In the genomic region with DNA sequence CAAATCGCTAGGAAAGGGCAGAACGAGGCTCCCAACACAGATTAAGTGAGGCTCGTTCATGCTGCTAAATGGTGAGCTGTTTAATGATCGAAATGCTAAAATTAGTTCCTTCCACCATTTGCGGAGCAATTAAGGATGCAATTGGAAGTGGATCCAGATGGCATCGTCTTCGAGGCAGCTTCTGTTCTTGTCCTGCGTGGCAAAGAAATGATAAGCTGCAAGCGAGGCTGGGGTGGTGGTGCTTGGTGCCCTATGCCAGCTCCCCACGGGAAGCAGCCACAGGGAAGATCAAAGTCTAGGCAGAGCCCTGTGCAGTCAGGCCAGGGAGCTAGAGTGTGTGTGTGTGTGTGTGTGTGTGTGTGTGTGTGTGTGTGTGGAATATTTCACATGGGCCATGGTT, we compare ENCODE assay signal across 15 mouse cellular contexts. TPM values are rescaled to one million over a fixed set of nuclear protein-coding genes. Genes with fewer than 3 reads are reported as not detected.
DNase-seq lines count a peak whose midpoint lies in the region; ATAC-seq lines count a peak whose summit lies in the region.
"Had no signal": no experiment of that assay in that cellular context is flagged by ENCODE, and none has a peak within 500 bp of the region (broad histone marks: within the 10 kb centered on the region; RNA-seq: fewer than 3 reads in every experiment).

No protein-coding gene starts in this region.

- DNase-seq in forebrain, embryonic 10.5 days (ENCODE audit: extremely low spot score, low spot score), result no peak
- peak; percentile 14 for DNase-seq in midbrain, embryonic 11.5 days (ENCODE audit: low spot score, missing footprints)
- peak; percentile 30 for DNase-seq in layer of hippocampus, adult 11-12 months (ENCODE audit: low spot score)
- peak; percentile 25 to 27 for DNase-seq in left cerebral cortex, postnatal 25 days (ENCODE audit: low spot score in 2 of 2)
- DNase-seq: adrenal gland, postnatal 14 days; gastrocnemius, postnatal 14 days; heart, postnatal 14 days had no signal

- H3K4me1 ChIP-seq in forebrain, embryonic 13.5 days, result 0 out of 2 replicates have a peak, but pooled peaks cover 7% of the 10 kb centered on the region
- no peaks in the 10 kb centered on the region for H3K4me1 ChIP-seq in forebrain, embryonic 10.5 days
- no peaks in the 10 kb centered on the region for H3K4me1 ChIP-seq in midbrain, embryonic 11.5 days (ENCODE audit: control insufficient read depth, insufficient read depth, low read length)
- H3K4me1 ChIP-seq in midbrain, embryonic 15.5 days, result no peaks in the 10 kb centered on the region
- no peaks in the 10 kb centered on the region for H3K4me1 ChIP-seq in intestine, embryonic 16.5 days (ENCODE audit: control insufficient read depth, insufficient read depth, low read length)
- H3K4me1 ChIP-seq: heart, embryonic 10.5 days; intestine, embryonic 15.5 days; midbrain, embryonic 12.5 days had no signal

- H3K9ac ChIP-seq in forebrain, embryonic 13.5 days, result no peak overlapping the region
- H3K9ac ChIP-seq in midbrain, embryonic 11.5 days (ENCODE audit: low read length), result no peak overlapping the region
- no peak overlapping the region for H3K9ac ChIP-seq in midbrain, embryonic 15.5 days
- no peak overlapping the region for H3K9ac ChIP-seq in intestine, embryonic 16.5 days (ENCODE audit: low read depth, low read length)
- H3K9ac ChIP-seq: embryonic facial prominence, embryonic 12.5 days; intestine, embryonic 15.5 days; midbrain, embryonic 12.5 days had no signal

- H3K36me3 ChIP-seq in forebrain, embryonic 13.5 days (ENCODE audit: poor library complexity, severe bottlenecking), result no peaks in the 10 kb centered on the region
- no peaks in the 10 kb centered on the region for H3K36me3 ChIP-seq in forebrain, embryonic 10.5 days (replicated peaks)
- no peaks in the 10 kb centered on the region for H3K36me3 ChIP-seq in midbrain, embryonic 11.5 days (ENCODE audit: control insufficient read depth, insufficient read depth, low read length)
- H3K36me3 ChIP-seq in midbrain, embryonic 15.5 days (replicated peaks), result no peaks in the 10 kb centered on the region
- no peaks in the 10 kb centered on the region for H3K36me3 ChIP-seq in intestine, embryonic 16.5 days (ENCODE audit: control insufficient read depth, insufficient read depth, low read length)
- H3K36me3 ChIP-seq: embryonic facial prominence, embryonic 12.5 days; heart, embryonic 10.5 days; intestine, embryonic 15.5 days; midbrain, embryonic 12.5 days had no signal

- H3K27ac ChIP-seq in forebrain, embryonic 13.5 days, result no peak overlapping the region
- H3K27ac ChIP-seq in forebrain, embryonic 10.5 days, result no peak overlapping the region
- H3K27ac ChIP-seq in midbrain, embryonic 11.5 days (ENCODE audit: low read depth, low read length), result no peak overlapping the region
- H3K27ac ChIP-seq in midbrain, embryonic 15.5 days, result no peak overlapping the region
- no peak overlapping the region for H3K27ac ChIP-seq in intestine, embryonic 16.5 days (ENCODE audit: low read length)
- H3K27ac ChIP-seq: embryonic facial prominence, embryonic 12.5 days; heart, embryonic 10.5 days; intestine, embryonic 15.5 days; midbrain, embryonic 12.5 days had no signal

- peak; percentile 67; the same call in 1 of the 2 replicates for ATAC-seq in forebrain, embryonic 13.5 days
- ATAC-seq in midbrain, embryonic 11.5 days (ENCODE audit: low FRiP score), result no peak
- ATAC-seq in midbrain, embryonic 15.5 days (replicated peaks), result no peak
- ATAC-seq in intestine, embryonic 16.5 days, result no peak
- no peak for ATAC-seq in erythroid progenitor cell, adult 5-6 weeks (replicated peaks; ENCODE audit: low FRiP score, poor library complexity, severe bottlenecking)
- ATAC-seq: intestine, embryonic 15.5 days had no signal

- intact Hi-C loops in left cerebral cortex, postnatal 25 days (cut with DNase I), result loop anchor here (5.0 kb wide), 1 partner anchor 130 kb away; no protein-coding TSS in a partner anchor

- no peak overlapping the region for H3K4me3 ChIP-seq in forebrain, embryonic 13.5 days
- no peak overlapping the region for H3K4me3 ChIP-seq in forebrain, embryonic 10.5 days
- H3K4me3 ChIP-seq in midbrain, embryonic 11.5 days (ENCODE audit: low read depth, low read length), result no peak overlapping the region
- no peak overlapping the region for H3K4me3 ChIP-seq in midbrain, embryonic 15.5 days
- H3K4me3 ChIP-seq in intestine, embryonic 16.5 days (ENCODE audit: low read length), result no peak overlapping the region
- H3K4me3 ChIP-seq: embryonic facial prominence, embryonic 12.5 days; heart, embryonic 10.5 days; intestine, embryonic 15.5 days; midbrain, embryonic 12.5 days had no signal

- H3K4me2 ChIP-seq in forebrain, embryonic 13.5 days, result no peak overlapping the region
- no peak overlapping the region for H3K4me2 ChIP-seq in midbrain, embryonic 11.5 days
- no peak overlapping the region for H3K4me2 ChIP-seq in midbrain, embryonic 15.5 days
- no peak overlapping the region for H3K4me2 ChIP-seq in intestine, embryonic 16.5 days (ENCODE audit: low read depth, low read length)
- H3K4me2 ChIP-seq: embryonic facial prominence, embryonic 12.5 days; intestine, embryonic 15.5 days; midbrain, embryonic 12.5 days had no signal

- H3K27me3 ChIP-seq in forebrain, embryonic 13.5 days, result no peaks in the 10 kb centered on the region
- no peaks in the 10 kb centered on the region for H3K27me3 ChIP-seq in forebrain, embryonic 10.5 days (ENCODE audit: poor library complexity, severe bottlenecking)
- H3K27me3 ChIP-seq in midbrain, embryonic 11.5 days (ENCODE audit: control insufficient read depth, insufficient read depth, low read length), result no peaks in the 10 kb centered on the region
- no peaks in the 10 kb centered on the region for H3K27me3 ChIP-seq in midbrain, embryonic 15.5 days (replicated peaks)
- no peaks in the 10 kb centered on the region for H3K27me3 ChIP-seq in intestine, embryonic 16.5 days (replicated peaks; ENCODE audit: control insufficient read depth, insufficient read depth, low read length)
- H3K27me3 ChIP-seq: embryonic facial prominence, embryonic 12.5 days; intestine, embryonic 15.5 days; midbrain, embryonic 12.5 days had no signal

- 60% methylated on average over 10 of the region's 10 CpGs for WGBS in forebrain, embryonic 13.5 days
- WGBS in forebrain, embryonic 10.5 days, result 84% methylated on average over 10 of the region's 10 CpGs
- WGBS in midbrain, embryonic 11.5 days, result 87% methylated on average over 10 of the region's 10 CpGs
- 76% methylated on average over 10 of the region's 10 CpGs for WGBS in midbrain, embryonic 15.5 days
- 85% methylated on average over 10 of the region's 10 CpGs for WGBS in intestine, embryonic 16.5 days

- no peaks in the 10 kb centered on the region for H3K9me3 ChIP-seq in forebrain, embryonic 13.5 days (replicated peaks)
- 0 out of 2 replicates have a peak, but pooled peaks cover 2% of the 10 kb centered on the region for H3K9me3 ChIP-seq in forebrain, embryonic 10.5 days
- no peaks in the 10 kb centered on the region for H3K9me3 ChIP-seq in midbrain, embryonic 11.5 days (ENCODE audit: control insufficient read depth, low read length)
- no peaks in the 10 kb centered on the region for H3K9me3 ChIP-seq in midbrain, embryonic 15.5 days
- H3K9me3 ChIP-seq in intestine, embryonic 16.5 days (ENCODE audit: control insufficient read depth, low read length), result no peaks in the 10 kb centered on the region
- H3K9me3 ChIP-seq: intestine, embryonic 15.5 days; midbrain, embryonic 12.5 days had no signal

RNA-seq across cellular contexts. Expression of a gene that starts 32.6 kb away (rescaled TPM):
- polyA plus RNA-seq in forebrain, embryonic 13.5 days (2015; fragmentation: Nextera tagmentation; extraction: Ambion mirVana), result 10.7 and 11.3 TPM in 2 replicates
- polyA plus RNA-seq in forebrain, embryonic 10.5 days (2016; fragmentation: Nextera tagmentation; extraction: Ambion mirVana), result 7.0 and 7.2 TPM in 2 replicates
- polyA plus RNA-seq in midbrain, embryonic 11.5 days (2014; fragmentation: Nextera tagmentation; extraction: Ambion mirVana), result 12.1 and 12.4 TPM in 2 replicates
- polyA plus RNA-seq in midbrain, embryonic 15.5 days (2015; fragmentation: Nextera tagmentation; extraction: Ambion mirVana), result 12.0 and 12.2 TPM in 2 replicates
- 10 to 100 TPM; 51.0 to 55.5 TPM for total RNA-seq in left cerebral cortex, postnatal 25 days (2021)
- polyA plus RNA-seq in intestine, embryonic 16.5 days (2015; fragmentation: Nextera tagmentation; extraction: Ambion mirVana), result 7.2 and 8.0 TPM in 2 replicates
- 5.4 and 6.3 TPM in 2 replicates for total RNA-seq in erythroid progenitor cell, adult 5-6 weeks (2015; ENCODE audit: low replicate concordance)
- 2.2 and 6.8 TPM in 2 replicates for total RNA-seq in erythroid progenitor cell, adult 5-6 weeks (2017; ENCODE audit: low replicate concordance)
